Mouse (Mus musculus): ENCODE results near the gene Cbfa2t2. TPM values are rescaled to one million over a fixed set of nuclear protein-coding genes. Genes with fewer than 3 reads are reported as not detected.

Cbfa2t2 gene
- polyA plus RNA-seq, 1 experiment from 2014 or later = 6.7 TPM

GRCm38 (mm10) chr2:154448633-154449032, 12.4 kb downstream of the Cbfa2t2 start:
- Histone ChIP-seq H3K4me3 (replicated peaks) (no peak overlapping the region), H3K4me1 (replicated peaks) (peaks cover 14% of the 10 kb centered on the region), H3K27me3 (no peaks in the 10 kb centered on the region), H3K27ac (replicated peaks) (no peak overlapping the region), H3K9ac (no peak overlapping the region), H3K9me3 (replicated peaks) (no peaks in the 10 kb centered on the region), H3K4me2 (no peak overlapping the region), H3K36me3 (replicated peaks) (no peaks in the 10 kb centered on the region; the same call in 1 of the 2 replicates)
- no peak for ATAC-seq (ENCODE audit: insufficient read depth)

GRCm38 (mm10) chr2:154452951-154453350, 16.7 kb downstream of the Cbfa2t2 start:
- Histone ChIP-seq H3K4me1 (replicated peaks) (peaks cover 44% of the 10 kb centered on the region), H3K27ac (replicated peaks) (no peak overlapping the region), H3K36me3 (replicated peaks) (no peaks in the 10 kb centered on the region; the same call in 1 of the 2 replicates), H3K9me3 (replicated peaks) (no peaks in the 10 kb centered on the region), H3K4me2 (no peak overlapping the region), H3K4me3 (replicated peaks) (no peak overlapping the region), H3K9ac (no peak overlapping the region), H3K27me3 (no peaks in the 10 kb centered on the region)
- WGBS (ENCODE audit: insufficient replicate concordance) = 80% methylated on average over 2 of the region's 2 CpGs
- ATAC-seq (ENCODE audit: insufficient read depth) = no peak

GRCm38 (mm10) chr2:154454099-154454498, 17.8 kb downstream of the Cbfa2t2 start:
- no peak overlapping the region for H3K27ac ChIP-seq (replicated peaks)
- no peak overlapping the region for H3K4me2 ChIP-seq
- H3K9me3 ChIP-seq (replicated peaks) = no peaks in the 10 kb centered on the region
- H3K27me3 ChIP-seq = no peaks in the 10 kb centered on the region
- H3K4me1 ChIP-seq (replicated peaks) = peaks cover 40% of the 10 kb centered on the region
- no peak overlapping the region for H3K9ac ChIP-seq
- no peaks in the 10 kb centered on the region for H3K36me3 ChIP-seq (replicated peaks)
- ATAC-seq (ENCODE audit: insufficient read depth) = peak; percentile 70
- 30% methylated on average over 1 of the region's 1 CpGs for WGBS (ENCODE audit: insufficient replicate concordance)
- no peak overlapping the region for H3K4me3 ChIP-seq (replicated peaks)

- no peak for ATAC-seq (ENCODE audit: insufficient read depth)
- Histone ChIP-seq H3K9me3 (replicated peaks) (no peaks in the 10 kb centered on the region), H3K4me2 (no peak overlapping the region), H3K27me3 (no peaks in the 10 kb centered on the region), H3K36me3 (replicated peaks) (no peaks in the 10 kb centered on the region), H3K27ac (replicated peaks) (0 out of 2 replicates have a peak overlapping the region, but pooled peaks have one; percentile 11), H3K4me1 (replicated peaks) (peaks cover 41% of the 10 kb centered on the region), H3K4me3 (replicated peaks) (no peak overlapping the region), H3K9ac (no peak overlapping the region)
- WGBS (ENCODE audit: insufficient replicate concordance) = 75% methylated on average over 3 of the region's 3 CpGs
Measured at GRCm38 (mm10) chr2:154454605-154455004, 18.3 kb downstream of the Cbfa2t2 start.

GRCm38 (mm10) chr2:154455776-154456175, 19.5 kb downstream of the Cbfa2t2 start:
- Histone ChIP-seq H3K4me2 (0 out of 2 replicates have a peak overlapping the region, but pooled peaks have one; percentile 23), H3K9ac (0 out of 2 replicates have a peak overlapping the region, but pooled peaks have one; percentile 1), H3K4me1 (replicated peaks) (peaks cover 48% of the 10 kb centered on the region), H3K27me3 (no peaks in the 10 kb centered on the region), H3K27ac (replicated peaks) (no peak overlapping the region), H3K4me3 (replicated peaks) (no peak overlapping the region), H3K36me3 (replicated peaks) (no peaks in the 10 kb centered on the region), H3K9me3 (replicated peaks) (no peaks in the 10 kb centered on the region)
- ATAC-seq (ENCODE audit: insufficient read depth) = no peak
- 33% methylated on average over 5 of the region's 5 CpGs for WGBS (ENCODE audit: insufficient replicate concordance)

DNA sequence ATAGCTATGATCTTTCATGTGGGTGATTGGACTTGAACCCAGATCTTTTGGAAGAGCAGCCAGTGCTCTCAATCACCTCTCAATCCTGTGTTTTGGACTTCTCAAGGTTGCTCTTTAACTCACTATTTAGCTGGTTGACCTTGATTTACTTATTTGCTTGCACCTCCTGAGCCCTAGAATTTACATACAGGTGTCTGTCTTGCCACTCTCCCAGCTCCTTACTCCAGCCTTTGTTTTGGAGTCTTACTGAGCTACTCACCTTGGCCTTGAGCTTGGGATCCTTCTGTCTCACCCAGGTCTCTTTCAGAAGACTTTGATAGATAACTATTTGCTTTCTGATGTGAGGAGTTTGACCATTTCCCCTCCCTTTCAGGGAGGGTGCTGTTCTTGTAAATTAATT, 20.3 kb downstream of the Cbfa2t2 start:
- peaks cover 52% of the 10 kb centered on the region for H3K4me1 ChIP-seq (replicated peaks)
- H3K9me3 ChIP-seq (replicated peaks) = no peaks in the 10 kb centered on the region
- H3K27ac ChIP-seq (replicated peaks) = no peak overlapping the region
- H3K4me2 ChIP-seq = no peak overlapping the region
- no peak for ATAC-seq (ENCODE audit: insufficient read depth)
- H3K36me3 ChIP-seq (replicated peaks) = no peaks in the 10 kb centered on the region
- H3K27me3 ChIP-seq = no peaks in the 10 kb centered on the region
- no peak overlapping the region for H3K9ac ChIP-seq
- H3K4me3 ChIP-seq (replicated peaks) = no peak overlapping the region

DNA sequence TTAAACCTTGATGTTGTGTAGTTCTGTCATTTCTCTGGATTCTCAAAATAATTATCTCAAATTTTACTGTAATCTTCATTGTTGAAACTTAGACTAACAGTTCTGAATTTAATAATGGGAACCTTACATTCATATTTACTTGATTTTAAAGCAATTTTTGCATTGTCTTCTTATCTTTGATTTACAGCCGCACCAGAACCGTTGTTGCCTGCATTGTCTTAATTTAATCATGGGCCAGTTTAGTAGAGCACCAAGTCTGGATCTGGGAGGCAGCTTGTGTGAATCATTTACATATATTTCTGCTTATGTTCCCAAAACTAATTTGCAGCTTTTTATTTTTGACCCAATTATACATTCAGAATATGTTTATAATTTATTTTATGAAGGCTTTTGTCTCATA, 23.0 kb downstream of the Cbfa2t2 start:
- WGBS (ENCODE audit: insufficient replicate concordance) = 19% methylated on average over 2 of the region's 2 CpGs
- Histone ChIP-seq H3K4me3 (replicated peaks) (no peak overlapping the region), H3K4me2 (no peak overlapping the region), H3K27me3 (no peaks in the 10 kb centered on the region), H3K27ac (replicated peaks) (no peak overlapping the region), H3K4me1 (replicated peaks) (peaks cover 54% of the 10 kb centered on the region), H3K9me3 (replicated peaks) (no peaks in the 10 kb centered on the region), H3K36me3 (replicated peaks) (no peaks in the 10 kb centered on the region), H3K9ac (no peak overlapping the region)
- ATAC-seq (ENCODE audit: insufficient read depth) = no peak

GRCm38 (mm10) chr2:154459851-154460250, 23.6 kb downstream of the Cbfa2t2 start:
- Histone ChIP-seq H3K27ac (replicated peaks) (no peak overlapping the region), H3K9ac (no peak overlapping the region), H3K4me2 (no peak overlapping the region), H3K36me3 (replicated peaks) (no peaks in the 10 kb centered on the region), H3K9me3 (replicated peaks) (no peaks in the 10 kb centered on the region), H3K27me3 (no peaks in the 10 kb centered on the region), H3K4me3 (replicated peaks) (no peak overlapping the region), H3K4me1 (replicated peaks) (peaks cover 52% of the 10 kb centered on the region)
- 34% methylated on average over 4 of the region's 4 CpGs for WGBS (ENCODE audit: insufficient replicate concordance)
- ATAC-seq (ENCODE audit: insufficient read depth) = no peak

DNA sequence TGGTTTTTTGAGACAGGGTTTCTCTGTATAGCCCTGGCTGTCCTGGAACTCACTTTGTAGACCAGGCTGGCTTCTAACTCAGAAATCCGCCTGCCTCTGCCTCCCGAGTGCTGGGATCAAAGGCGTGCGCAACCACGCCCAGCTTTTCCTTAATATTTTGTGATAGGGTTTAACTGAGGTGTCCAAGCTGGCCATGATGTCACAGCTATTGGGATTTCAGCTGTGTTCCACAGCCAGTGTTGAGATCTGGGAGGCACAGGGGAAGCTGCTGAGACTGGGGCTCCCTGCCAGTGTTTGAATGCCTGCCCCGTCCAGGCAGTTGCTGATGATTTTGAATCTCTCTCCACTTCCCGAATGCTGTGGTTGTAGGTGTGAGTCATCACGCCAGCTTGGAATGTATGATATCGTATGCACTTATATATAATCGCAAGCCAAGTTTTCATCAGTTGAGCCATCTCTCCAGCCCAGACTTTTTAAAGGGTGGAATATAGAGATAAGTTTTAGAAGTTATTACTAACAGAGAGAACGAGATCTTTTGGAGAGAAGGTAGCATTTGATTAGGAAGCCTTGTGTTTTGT, 27.4 kb downstream of the Cbfa2t2 start:
- Histone ChIP-seq H3K4me3 (replicated peaks) (no peak overlapping the region), H3K36me3 (replicated peaks) (0 out of 2 replicates have a peak, but pooled peaks cover 4% of the 10 kb centered on the region), H3K4me1 (replicated peaks) (peaks cover 49% of the 10 kb centered on the region), H3K4me2 (no peak overlapping the region; the same call in 1 of the 2 replicates), H3K9me3 (replicated peaks) (no peaks in the 10 kb centered on the region), H3K9ac (no peak overlapping the region), H3K27me3 (no peaks in the 10 kb centered on the region), H3K27ac (replicated peaks) (no peak overlapping the region)
- 43% methylated on average over 11 of the region's 11 CpGs for WGBS (ENCODE audit: insufficient replicate concordance)
- ATAC-seq (ENCODE audit: insufficient read depth) = peak; percentile 52

DNA sequence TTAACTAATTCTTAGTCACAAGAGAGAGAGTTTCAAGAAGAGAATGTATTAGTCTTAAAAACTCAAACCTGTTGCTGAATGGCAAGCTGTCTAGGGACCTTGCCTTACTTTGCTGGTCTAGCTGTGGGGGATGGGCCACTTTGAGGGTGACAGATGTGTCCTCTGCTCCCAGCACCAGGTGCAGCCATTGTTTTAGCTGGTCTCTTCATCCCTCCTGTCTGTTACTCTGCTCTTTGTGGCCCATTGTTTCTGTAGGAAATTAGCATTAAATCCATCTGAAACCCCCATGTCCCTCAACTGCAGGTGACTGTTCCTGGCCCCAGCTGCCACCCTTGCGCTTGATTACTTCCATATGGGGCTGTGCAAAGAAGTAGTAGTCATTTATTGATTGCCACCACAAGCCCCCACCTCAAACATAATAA, 29.6 kb downstream of the Cbfa2t2 start:
- 77% methylated on average over 1 of the region's 1 CpGs for WGBS (ENCODE audit: insufficient replicate concordance)
- H3K36me3 ChIP-seq (replicated peaks) = 0 out of 2 replicates have a peak, but pooled peaks cover 4% of the 10 kb centered on the region
- ATAC-seq (ENCODE audit: insufficient read depth) = no peak

DNA sequence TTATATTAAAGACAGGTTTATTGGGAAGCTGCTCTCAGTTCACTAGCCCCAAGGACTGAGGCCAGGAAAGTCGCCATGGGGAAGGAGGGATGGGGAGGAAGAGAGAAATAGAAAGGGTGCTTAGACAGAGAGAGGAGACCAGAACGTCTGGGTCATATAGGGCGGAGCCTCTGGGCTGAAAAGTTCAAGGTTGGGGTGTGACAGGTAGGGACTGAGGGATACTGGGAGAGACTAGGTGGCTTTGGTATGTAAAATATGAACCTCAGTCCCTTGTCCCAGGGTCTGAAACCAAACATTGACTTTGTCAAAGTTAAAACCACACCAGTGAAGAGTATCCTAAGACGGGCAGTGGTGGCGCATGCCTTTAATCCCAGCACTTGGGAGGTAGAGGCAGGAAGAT, 30.9 kb downstream of the Cbfa2t2 start:
- H3K4me3 ChIP-seq (replicated peaks) = no peak overlapping the region
- 0 out of 2 replicates have a peak, but pooled peaks cover 4% of the 10 kb centered on the region for H3K36me3 ChIP-seq (replicated peaks)
- no peak for ATAC-seq (ENCODE audit: insufficient read depth)
- no peak overlapping the region for H3K9ac ChIP-seq
- 75% methylated on average over 5 of the region's 5 CpGs for WGBS (ENCODE audit: insufficient replicate concordance)
- H3K9me3 ChIP-seq (replicated peaks) = no peaks in the 10 kb centered on the region
- H3K27ac ChIP-seq (replicated peaks) = no peak overlapping the region
- no peak overlapping the region for H3K4me2 ChIP-seq
- H3K27me3 ChIP-seq = no peaks in the 10 kb centered on the region
- H3K4me1 ChIP-seq (replicated peaks) = peaks cover 32% of the 10 kb centered on the region

More for the DNA sequence above, 29.6 kb downstream of the Cbfa2t2 start:
- Histone ChIP-seq H3K9ac (no peak overlapping the region), H3K9me3 (replicated peaks) (no peaks in the 10 kb centered on the region), H3K4me1 (replicated peaks) (peaks cover 39% of the 10 kb centered on the region), H3K27ac (replicated peaks) (no peak overlapping the region), H3K4me3 (replicated peaks) (no peak overlapping the region), H3K27me3 (no peaks in the 10 kb centered on the region), H3K4me2 (no peak overlapping the region)

Data from liver, embryonic 15.5 days (tissue).